Mouse (Mus musculus) urinary bladder, postnatal 25 days (tissue): ENCODE data around the gene Olfr1360.
"Not testable (repeated sequence)": the region's sequence is repeated elsewhere in the genome, so short reads cannot be mapped to it uniquely, and the experiment has no call there.

Source experiments
- DNase-seq: peaks from one replicate; pipeline ENCODE4 v3.0.0; 2022; ENCODE audit warnings: low spot score

Olfr1360 gene

GRCm38 (mm10) chr13:21677305-21677704 is at the start of gene Olfr1360:
Olfr1360 (minus strand) TSS chr13:21677405.
- DNase-seq: no peak

GRCm38 (mm10) chr13:21722993-21723836 is 46.0 kb upstream of the Olfr1360 start:
- no peak for DNase-seq

GRCm38 (mm10) chr13:21722373-21722925 is 45.2 kb upstream of the Olfr1360 start:
- DNase-seq: no peak

- DNase-seq: not testable (repeated sequence)
These were observed 44.7 kb upstream of the Olfr1360 start, which contains the start of gene Hist1h2bm for GRCm38 (mm10) chr13:21721757-21722372. Hist1h2bm (plus strand) TSS chr13:21722044.

GRCm38 (mm10) chr13:21721107-21721756 is 44.0 kb upstream of the Olfr1360 start:
- not testable (repeated sequence) for DNase-seq

GRCm38 (mm10) chr13:21718381-21719080 is 41.3 kb upstream of the Olfr1360 start:
- no peak for DNase-seq

GRCm38 (mm10) chr13:21717397-21718357 is 40.5 kb upstream of the Olfr1360 start, which contains the start of gene Hist1h3h:
Hist1h3h (plus strand) TSS chr13:21717659.
- peak; percentile 54 for DNase-seq

GRCm38 (mm10) chr13:21716540-21717391 is 39.6 kb upstream of the Olfr1360 start:
- DNase-seq: not testable (repeated sequence)

GRCm38 (mm10) chr13:21715864-21716539 is 38.8 kb upstream of the Olfr1360 start, which contains the start of the genes Hist1h2bl and Hist1h2ai:
Hist1h2bl (minus strand) TSS chr13:21716143.
Hist1h2ai (plus strand) TSS chr13:21716422.
- peak; percentile 46 for DNase-seq

GRCm38 (mm10) chr13:21715131-21715863 is 38.1 kb upstream of the Olfr1360 start:
- DNase-seq: no peak

GRCm38 (mm10) chr13:21714725-21715124 is 37.5 kb upstream of the Olfr1360 start:
- peak; percentile 46 for DNase-seq

GRCm38 (mm10) chr13:21711698-21712097 is 34.5 kb upstream of the Olfr1360 start:
- DNase-seq: no peak

GRCm38 (mm10) chr13:21710821-21711525 is 33.8 kb upstream of the Olfr1360 start:
- DNase-seq: peak; percentile 75

- DNase-seq: peak; percentile 85
These were observed 33.0 kb upstream of the Olfr1360 start for GRCm38 (mm10) chr13:21710031-21710711.

- no peak for DNase-seq
These were observed 29.5 kb upstream of the Olfr1360 start for GRCm38 (mm10) chr13:21706669-21707068.

GRCm38 (mm10) chr13:21697811-21698210 is 20.6 kb upstream of the Olfr1360 start, which contains the start of gene Olfr1359:
Olfr1359 (plus strand) TSS chr13:21698111.
- no peak for DNase-seq

- no peak for DNase-seq
These were observed 13.9 kb downstream of the Olfr1360 start, which contains the start of gene Olfr1361 for GRCm38 (mm10) chr13:21663286-21663685. Olfr1361 (minus strand) TSS chr13:21663386.
